Mouse (Mus musculus) stomach, postnatal 0 days (tissue): ENCODE measurements around the gene Zc3hav1.

Experiments used
- CTCF ChIP-seq: IDR thresholded peaks from 2 replicates; pipeline ENCODE4 v1.5.1; 2016; ENCODE audit warnings: antibody characterized with exemption, low read depth, mild to moderate bottlenecking, moderate library complexity
- EP300 ChIP-seq: optimal IDR thresholded peaks from 2 replicates; pipeline ENCODE3; 2016; ENCODE audit warnings: antibody characterized with exemption

- TF ChIP-seq CTCF (no peak), EP300 (no peak)
These were observed 15.3 kb downstream of the Zc3hav1 start for GRCm38 (mm10) chr6:38339078-38339477.
